Mouse (Mus musculus) NIH3T3 (cell line): ENCODE measurements around the gene Cfc1.
"Not testable (repeated sequence)": the region's sequence is repeated elsewhere in the genome, so short reads cannot be mapped to it uniquely, and the experiment has no call there.

Experiments
- DNase-seq: peaks from one replicate; pipeline ENCODE4 v3.0.0-alpha.2; 2012; ENCODE audit warnings: low read depth

The Cfc1 gene

DNA sequence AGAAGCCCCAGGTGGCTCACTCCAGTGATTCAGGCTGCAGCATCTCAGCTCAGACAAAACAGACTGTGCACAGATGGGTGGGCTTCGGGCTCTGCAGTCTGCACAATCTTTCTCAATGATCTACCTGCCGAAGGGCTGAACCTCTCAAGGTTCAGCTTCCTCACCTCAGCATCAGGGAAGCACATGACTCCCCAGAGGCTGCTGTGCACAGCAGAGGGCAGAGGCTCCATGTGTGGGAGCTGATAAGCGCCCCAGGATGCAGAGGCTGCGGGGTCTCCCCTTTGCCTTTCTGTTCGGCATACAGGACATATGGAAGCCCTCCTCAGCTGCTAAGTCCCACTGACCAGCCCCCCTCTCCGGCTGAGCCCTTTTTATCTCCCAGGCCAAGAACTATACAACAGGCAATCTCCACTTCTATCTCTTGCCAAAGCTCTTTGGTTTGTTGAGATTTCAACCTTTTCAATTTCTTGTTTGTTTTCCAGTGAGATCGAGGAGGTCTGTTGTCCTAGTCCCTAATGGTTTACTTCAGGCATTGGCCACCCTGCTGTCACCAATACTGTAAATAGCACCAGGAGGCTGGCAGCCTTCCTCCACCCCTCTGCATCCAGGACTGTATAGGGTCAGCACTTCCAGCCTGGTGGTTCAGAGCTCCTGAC is at the start of gene Cfc1:
TSS of gene Cfc1 (plus strand) at position 606 of the 656 bp plus-strand sequence.
- DNase-seq: not testable (repeated sequence)

DNA sequence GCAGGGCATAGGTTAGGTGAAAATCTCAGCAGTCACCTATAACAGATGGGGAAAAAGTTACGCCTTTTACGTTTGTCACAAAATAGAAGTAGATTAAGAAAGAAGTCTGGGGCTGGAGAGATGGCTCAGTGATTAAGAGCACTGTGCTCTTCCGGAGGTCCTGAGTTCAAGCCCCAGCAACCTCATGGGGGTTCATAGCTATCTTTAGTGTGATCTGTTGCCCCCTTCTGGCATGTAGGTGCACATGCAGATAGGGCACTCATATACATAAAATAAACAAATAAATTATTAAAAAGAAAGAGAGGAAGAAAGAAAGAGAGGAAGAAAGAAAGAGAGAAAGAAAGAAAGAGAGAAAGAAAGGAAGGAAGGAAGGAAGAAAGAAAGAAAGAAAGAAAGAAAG is 48.1 kb upstream of the Cfc1 start:
- DNase-seq: no peak

DNA sequence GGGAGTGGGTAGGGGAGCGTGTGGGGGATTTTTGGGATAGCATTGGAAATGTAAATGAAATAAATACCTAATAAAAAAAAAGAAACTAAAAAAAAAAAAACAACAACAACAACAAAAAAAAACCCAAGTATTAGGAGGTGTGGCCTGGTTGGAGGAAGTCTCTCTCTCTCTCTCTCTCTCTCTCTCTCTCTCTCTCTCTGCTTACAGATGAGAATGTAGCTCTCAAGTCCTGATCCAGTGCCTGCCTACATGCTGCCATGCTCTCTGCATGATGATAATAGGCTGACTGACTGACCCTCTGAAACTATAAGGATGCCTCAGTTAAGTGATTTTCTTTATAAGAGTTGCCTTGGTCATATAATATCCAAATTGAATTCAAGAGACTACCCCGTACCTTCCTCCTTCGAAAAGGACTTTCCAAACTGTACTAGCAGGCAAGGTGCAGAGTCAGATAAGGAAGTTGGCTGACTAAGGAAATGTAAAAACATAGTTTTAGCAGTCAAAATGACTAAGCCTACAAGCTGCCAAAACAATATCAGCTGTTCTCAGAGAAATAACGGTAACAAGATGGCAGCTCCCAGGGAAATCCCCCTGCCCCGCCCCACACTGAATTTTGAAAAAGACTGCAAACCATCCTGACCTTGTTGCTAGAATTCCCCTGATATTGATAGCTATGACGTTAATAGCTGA is 45.5 kb upstream of the Cfc1 start:
- DNase-seq: no peak

DNA sequence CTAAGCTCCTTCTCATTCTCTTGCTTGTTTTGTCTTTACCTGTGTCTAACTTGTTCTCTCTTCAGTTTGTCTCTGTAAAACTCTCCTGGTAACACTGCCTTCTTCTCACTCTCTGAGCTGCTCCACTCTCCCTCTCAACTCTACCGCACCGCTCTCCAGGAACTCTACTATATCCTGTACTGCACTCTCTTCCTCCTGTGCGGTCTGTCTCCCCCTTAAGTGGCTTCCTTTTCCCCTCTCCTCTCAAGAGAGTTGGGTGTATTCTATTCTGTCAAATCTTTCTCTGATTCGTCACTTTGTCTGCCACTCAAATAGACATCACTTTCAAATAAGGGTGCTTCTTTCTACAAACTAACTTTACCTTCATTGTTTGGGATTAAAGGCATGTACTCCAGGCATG is 44.0 kb upstream of the Cfc1 start:
- DNase-seq: no peak

DNA sequence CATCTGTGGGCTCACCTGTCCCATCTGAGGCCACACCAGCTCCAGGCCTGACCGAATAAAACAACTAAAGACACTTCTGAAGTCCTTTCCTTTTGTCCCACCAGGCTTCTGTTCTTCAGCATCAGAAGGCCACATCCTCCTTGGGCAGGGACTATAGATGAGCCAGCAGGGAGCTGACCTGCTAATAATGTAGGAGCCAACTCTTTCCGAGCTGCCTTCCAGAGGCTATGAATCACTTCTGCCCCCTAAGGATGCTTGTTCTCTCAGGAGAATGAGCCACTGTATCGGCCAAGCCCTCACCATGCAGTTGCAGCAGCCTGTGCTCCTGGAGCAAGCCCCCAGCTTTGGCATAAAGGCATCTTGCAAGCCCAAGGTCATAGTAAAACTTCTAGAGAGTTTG is 32.5 kb upstream of the Cfc1 start:
- DNase-seq: peak; percentile 51

DNA sequence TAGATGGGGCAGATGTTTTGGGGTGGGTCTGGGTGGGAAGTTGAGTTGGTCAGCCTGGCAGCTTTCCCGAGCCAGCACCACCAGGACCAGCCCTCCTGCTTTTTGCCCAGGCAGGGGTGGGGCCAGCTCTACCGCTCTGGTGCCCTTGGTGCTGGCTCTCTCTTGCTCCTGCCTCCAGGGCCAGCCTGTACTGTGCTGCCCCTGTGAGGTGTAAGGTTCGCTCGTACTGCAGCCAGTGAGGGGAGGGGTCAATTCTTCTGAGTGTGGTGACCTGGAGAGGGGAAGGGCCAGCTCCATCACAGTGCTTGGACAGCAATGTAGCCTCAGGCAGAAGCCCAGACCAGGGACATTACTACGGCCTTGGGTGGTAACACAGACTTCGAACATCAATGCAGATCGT is 30.1 kb upstream of the Cfc1 start:
- DNase-seq: no peak

DNA sequence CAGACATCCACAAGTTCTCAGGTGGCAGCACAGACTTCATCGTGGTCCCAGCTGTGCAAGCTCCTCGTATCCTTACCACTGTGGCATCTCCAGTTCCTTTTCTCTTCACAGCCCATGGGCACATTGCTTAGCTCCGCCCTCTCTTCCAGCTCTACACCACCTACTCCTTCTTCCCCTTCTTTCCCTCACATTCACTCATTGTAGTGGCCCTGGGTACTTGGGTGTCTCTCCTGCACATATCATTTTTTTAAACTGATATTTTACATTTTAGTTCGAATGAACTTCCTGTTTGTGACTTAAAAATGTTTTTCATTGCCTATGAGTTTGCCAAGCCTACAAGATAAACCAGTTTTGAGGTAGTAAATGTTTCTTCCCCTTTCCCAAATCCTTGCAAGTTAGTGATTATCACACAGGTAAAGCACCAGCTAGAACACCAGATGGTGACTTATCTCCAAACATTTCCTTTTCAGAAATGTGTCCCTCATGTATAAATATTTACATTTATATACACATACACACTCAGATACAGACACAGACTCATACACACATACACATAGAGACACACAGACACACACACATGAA is 29.4 kb upstream of the Cfc1 start:
- DNase-seq: no peak

DNA sequence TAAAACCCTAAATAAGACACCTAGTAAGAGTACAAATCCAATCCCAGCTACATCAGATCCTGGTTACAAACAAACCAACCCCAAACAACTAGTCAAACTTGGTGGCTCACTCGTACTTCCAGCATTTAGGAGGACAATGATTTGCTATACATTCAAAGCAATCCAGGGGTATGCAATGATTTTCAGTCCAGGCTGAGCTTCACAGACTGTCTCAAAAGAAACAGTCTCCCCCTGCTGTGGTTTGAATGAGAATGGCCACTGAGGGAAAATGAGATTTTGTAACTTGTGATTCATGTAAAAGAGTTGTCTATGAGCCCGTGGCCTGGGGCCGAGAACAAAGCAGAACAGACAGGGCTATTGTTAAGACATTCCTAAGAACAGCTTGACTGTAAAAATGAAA is 27.5 kb upstream of the Cfc1 start:
- DNase-seq: no peak

DNA sequence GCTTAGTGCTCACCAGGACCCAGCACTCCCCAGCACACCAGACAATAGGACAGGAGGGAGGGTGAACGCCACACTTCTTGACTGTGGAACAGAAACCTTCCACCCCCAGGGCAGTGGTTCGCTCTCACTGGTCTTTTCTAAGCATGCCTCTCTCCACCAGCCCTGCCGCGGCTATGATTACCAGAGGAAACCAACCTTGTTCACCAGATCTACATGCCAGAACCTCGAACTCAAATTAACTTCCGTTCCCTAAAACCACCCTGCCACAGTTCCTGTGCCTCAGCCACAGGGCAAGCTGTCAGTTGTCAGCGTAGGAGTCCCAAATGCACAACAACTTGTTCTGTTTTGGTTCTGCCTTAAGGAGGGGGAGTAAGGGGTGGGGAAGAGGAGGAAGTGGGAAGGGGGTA is 24.9 kb upstream of the Cfc1 start:
- no peak for DNase-seq

DNA sequence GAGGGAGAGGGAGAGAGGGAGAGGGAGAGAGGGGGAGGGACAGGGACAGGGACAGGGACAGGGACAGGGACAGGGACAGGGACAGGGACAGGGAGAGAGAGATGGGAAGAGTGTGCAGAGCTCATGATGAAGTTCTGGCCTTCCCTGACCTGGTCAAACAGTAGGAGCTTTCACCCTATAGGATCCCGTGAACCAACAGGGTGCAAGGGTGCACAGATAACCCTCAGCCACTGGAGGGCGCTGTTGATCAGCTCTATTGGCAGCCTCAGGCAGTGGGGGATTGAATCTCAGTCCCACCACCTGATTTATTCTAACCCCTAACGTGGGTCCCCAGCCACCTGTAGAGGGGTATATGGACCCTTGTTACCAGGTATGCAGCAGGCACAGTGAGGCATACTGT is 24.4 kb upstream of the Cfc1 start:
- peak; percentile 22 for DNase-seq

DNA sequence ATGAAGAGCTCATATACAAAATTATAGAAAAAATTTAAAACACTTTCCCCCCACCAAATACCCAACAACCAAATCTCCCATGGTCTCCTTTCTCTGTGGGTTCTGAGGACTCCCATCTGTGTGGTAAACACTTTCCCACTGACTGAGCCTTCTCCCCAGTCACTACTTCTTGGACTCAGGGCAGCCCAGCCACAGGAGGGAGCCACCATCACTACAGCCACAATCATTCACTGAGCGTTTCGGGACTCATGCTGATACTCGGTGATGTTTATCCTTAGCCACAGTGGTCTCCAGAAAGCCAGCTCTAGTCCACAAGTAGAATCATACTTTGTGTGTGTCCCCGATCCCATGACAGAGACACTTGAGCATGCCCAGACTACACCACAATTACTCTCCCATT is 22.4 kb upstream of the Cfc1 start:
- DNase-seq: no peak

DNA sequence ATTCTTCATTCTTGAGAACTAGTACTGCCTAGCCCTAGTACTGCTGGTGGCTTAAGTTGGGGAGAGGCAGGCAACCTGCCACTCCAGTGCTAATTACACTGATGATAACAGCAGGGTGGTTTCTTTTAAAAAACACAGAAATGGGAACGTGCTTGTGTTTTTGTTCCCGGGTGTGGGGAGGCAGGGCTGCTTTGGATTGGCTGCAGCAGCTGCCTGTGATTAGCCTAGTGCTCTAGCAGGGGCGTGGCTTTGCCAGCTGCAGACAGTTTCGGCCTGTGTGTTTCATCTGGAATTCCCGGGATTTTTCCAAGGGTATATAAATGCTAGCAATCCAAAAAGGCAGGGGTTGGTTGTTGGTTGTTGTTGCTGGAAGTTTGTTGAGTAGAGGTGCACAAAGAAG is 18.9 kb upstream of the Cfc1 start:
- no peak for DNase-seq

DNA sequence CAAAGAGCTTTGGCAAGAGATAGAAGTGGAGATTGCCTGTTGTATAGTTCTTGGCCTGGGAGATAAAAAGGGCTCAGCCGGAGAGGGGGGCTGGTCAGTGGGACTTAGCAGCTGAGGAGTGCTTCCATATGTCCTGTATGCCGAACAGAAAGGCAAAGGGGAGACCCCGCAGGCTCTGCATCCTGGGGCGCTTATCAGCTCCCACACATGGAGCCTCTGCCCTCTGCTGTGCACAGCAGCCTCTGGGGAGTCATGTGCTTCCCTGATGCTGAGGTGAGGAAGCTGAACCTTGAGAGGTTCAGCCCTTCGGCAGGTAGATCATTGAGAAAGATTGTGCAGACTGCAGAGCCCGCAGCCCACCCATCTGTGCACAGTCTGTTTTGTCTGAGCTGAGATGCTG is 18.2 kb upstream of the Cfc1 start:
- DNase-seq: not testable (repeated sequence)

DNA sequence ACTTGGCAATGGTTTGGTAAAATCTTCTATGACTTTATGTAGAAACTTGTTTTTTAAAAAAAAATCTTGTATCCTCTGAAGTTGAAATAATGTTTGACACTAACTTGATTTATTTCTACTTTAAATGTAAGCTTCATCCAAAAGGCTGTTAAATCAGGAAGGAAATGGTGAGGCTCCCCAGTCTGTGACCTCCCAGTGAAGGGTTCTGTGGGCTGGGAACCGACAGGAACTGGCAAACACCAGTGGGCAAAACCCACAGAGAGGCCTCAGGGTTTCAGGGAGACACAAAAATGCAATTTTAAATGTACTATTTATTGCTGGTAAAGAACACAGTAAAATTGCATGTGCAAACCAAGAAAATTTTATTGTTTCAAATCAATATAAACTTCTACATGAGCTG is 17.7 kb upstream of the Cfc1 start:
- not testable (repeated sequence) for DNase-seq

DNA sequence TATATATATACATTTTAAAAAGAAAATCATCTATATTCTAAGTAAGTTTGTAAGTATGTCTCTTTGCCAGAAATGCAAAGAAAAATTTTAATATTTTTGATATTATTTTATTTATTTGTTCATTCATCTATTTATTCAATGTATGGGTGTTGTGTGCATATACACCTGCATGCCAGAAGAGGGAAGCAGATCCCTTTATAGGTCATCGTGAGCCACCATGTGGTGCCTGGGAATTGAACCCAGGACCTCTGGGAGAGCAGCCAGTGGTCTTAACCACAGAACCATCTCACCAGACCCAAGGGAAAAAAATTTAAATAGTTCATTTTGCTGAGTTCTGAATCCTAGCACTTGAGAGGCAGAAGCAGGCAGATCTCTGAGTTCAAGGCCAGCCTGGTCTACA is 17.2 kb upstream of the Cfc1 start:
- peak; percentile 21 for DNase-seq

DNA sequence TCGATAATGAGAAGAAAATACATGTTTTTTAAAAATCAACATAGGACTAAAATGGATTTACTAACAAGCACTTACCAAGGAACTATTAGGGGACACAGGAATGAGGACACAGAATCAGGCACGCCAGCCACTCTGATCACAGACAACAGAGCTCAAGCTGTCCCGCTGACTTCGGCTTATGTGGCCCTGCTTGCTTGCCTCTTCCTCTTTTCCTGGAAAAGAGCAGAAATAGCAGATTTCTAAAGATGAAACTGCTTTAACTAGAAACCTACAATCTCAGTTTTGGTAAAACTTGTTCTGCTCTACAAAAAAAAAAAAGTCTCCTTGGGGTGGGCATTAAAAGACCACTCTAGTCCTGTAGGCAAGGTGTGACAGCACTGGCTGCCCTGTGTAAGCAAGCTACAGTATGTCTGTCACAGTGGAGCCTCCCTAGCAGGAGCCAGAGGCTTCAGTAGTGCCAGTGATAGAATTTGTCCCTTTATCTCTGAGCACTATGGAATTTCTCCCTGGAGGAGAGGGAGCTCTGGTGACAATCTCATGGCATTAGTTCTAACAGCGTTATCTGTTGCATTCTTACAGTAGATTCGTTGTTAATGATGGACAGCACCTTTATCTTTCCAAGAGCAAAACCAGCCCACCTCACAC is 13.1 kb upstream of the Cfc1 start:
- DNase-seq: no peak

DNA sequence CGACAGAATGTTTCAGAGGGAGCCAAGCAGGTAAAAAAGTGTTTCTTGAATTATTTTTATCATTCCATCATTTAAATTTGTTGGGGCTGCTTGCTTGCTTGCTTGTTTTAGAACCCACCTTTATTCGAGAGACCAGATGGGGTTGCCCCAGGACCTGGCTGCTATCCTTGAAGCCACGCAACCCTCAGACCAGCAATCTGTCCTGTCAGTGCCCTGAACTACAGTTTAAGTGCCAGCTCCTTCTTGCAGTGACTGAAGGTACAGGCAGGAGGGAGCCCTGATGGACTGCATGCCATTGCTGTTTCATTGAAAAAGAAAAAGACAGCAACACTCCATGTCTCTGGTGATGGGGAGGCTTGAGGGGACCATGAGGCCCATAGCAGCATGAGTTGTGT is 12.6 kb upstream of the Cfc1 start:
- DNase-seq: no peak

DNA sequence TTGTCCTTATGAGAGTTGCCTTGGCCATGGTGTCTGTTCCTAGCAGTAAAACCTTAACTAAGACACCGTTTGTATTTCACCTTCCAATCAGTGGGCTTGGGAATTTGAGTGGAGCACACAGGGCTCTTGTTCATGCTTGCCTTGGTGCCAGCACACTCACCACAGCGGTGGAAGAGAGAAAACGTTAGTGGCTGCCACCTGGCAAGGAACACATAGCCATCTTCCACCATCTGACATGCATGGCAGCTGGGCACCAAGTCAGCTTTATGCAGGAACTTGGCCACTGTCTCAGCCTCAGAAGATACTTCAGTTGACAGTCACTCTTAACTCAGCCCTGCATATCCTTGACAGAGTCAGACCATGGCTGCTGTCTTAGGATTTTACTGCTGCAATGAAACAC is 11.8 kb upstream of the Cfc1 start:
- DNase-seq: no peak

DNA sequence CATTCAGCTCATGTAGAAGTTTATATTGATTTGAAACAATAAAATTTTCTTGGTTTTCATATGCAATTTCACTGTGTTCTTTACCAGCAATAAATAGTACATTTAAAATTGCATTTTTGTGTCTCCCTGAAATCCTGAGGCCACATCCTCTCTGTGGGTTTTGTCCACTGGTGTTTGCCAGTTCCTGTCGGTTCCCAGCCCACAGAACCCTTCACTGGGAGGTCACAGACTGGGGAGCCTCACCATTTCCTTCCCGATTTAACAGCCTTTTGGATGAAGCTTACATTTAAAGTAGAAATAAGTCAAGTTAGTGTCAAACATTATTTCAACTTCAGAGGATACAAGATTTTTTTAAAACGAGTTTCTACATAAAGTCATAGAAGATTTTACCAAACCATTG is 874 bp upstream of the Cfc1 start:
- not testable (repeated sequence) for DNase-seq

DNA sequence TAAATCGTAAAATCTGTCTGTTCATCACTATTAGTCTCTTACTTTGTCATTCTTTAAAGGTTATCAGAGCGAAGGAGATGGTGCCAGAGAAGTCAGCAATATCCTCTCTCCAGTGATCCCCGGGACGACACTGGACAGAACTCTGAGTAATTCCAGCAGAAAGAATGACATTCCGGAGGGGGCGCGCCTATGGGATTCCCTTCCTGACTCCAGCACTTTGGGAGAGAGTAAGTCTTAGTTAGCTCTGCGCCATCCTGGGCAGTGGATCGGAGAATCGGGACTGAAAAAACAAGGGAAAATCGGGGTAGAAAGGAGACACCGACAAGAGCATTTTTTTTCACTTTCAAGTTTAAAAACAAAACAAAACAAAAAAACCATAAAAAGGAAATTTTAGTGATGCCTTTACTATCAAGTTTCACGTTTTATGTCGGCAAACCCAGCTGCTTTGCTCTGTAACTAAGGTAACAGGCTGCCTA is 881 bp downstream of the Cfc1 start:
- no peak for DNase-seq

DNA sequence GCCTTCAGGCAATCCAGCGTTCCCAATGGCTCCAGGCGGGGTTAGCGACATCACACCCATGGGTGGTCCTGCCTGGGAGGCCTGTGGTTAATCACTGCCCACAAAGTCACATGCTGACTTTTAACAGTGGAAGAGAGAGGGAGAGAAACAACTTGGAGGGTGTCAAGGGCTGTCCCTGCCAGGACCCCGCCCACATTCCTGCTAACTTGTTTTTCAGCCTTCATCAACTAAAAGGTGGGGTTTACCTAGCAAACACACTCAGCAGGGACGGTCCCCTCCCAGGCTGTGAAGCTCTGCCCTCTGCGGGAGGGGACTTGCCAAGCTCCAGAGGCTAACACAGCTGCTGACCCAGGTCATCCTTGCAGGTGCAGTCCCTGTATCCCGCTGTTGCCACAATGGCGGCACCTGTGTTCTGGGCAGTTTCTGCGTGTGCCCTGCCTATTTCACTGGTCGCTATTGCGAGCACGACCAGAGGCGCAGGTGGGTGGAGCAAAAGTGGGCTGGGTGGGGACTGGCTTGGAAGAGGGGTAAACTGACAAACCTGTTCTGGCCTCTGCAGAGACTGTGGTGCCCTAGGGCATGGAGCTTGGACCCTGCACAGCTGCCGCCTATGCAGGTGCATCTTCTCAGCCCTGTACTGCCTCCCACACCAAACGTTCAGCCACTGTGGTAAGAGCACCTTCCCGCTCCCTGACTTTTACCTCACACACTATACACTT is 1.5 kb downstream of the Cfc1 start:
- DNase-seq: peak; percentile 9

DNA sequence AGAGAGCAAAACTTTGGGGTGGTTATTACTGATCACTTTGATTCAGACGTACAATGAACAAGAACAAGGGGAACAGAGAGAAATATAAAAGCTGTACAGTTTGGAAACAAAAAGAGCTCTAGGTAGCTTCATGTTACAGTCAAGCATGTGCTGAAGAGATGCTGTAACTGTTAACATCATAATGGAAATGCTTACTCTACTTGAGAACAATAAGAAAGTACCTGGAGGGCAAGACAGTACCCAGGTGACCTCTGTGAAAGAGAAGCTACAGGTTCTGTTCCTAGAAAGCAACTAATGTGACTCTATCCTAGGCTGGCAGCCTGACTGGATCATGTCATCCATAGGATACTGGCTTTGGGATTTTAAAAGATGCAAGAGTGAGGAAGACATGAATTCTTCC is 11.6 kb downstream of the Cfc1 start:
- no peak for DNase-seq
